Mouse (Mus musculus): ENCODE data around the gene Gm17332.
"Not testable (repeated sequence)": the region's sequence is repeated elsewhere in the genome, so short reads cannot be mapped to it uniquely, and the experiment has no call there.

The Gm17332 gene

DNA sequence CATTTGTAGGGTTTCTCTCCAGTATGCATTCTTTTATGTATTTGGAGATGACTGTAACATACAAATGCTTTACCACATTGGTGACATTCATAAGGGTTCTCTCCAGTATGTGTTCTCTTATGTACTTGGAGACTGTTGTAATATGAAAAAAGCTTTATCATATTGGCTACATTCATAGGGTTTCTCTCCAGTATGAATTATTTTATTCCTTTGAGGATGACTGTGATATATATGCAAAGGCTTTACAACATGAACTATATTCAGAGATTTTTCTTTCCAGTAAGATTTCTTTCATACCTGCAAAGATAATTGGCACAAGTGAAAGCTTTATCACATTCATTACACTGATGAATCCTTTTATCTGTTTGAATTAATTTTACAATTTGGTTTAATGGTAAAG lies at the start of gene Gm17332:
Gm17332 (minus strand) TSS at position 101 of the 400 bp plus-strand sequence.
- no peak for DNase-seq

GRCm38 (mm10) chr11:31229966-31230365 lies 47.7 kb upstream of the Gm17332 start:
- no peak for DNase-seq

GRCm38 (mm10) chr11:31225359-31225758 lies 43.1 kb upstream of the Gm17332 start:
- no peak for DNase-seq

GRCm38 (mm10) chr11:31218009-31218408 lies 35.7 kb upstream of the Gm17332 start:
- no peak for DNase-seq

- DNase-seq, result no peak
These were observed 13.5 kb upstream of the Gm17332 start for GRCm38 (mm10) chr11:31195621-31196363.

DNA sequence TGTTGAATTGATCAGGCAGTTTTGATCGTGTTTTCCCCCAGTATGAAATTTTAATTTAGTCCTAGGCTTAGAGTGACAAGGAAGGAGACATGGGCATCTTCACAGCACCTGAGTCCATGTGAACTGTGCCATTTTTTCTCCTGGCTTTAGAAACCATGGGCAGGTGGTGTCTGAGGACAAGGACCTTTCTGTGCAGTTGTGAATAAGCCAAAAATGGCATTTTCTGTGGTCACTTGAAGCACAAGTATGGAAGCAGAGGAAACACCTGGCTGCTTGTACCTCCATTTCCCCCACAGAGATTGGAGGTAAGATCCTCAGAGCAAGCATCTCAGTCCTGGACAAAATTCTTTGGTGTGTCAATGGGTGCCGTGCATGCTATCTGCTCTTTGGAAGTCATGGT lies 12.5 kb upstream of the Gm17332 start:
- no peak for DNase-seq

DNA sequence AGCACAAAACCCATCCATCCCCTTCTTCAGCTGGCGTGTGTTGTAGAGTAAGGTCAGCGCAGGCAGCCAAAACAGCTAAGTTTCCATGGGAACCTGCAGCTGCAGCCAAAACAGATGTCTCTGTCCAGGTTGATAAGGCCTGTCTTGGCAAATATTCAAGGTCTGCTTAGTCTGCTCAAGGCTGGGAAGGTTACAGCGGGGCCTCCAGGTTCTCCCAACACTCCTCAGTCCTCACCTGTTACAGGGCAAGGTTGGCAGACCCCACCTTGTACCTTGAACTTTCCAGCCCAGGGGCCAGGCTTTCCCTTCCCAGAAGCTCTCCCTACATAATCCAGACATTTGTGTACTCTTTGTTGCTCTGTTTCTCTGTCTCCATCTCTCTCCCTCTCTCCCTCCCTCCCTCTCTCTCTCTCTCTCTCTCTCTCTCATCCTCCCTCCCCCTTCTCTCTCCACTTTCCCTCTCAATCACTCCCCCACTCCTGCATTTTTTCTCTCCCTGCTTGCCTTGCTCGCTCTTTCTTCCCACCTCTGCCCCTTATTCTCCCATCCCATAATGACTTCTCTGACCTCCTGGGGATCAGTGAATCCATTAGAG lies 12.1 kb downstream of the Gm17332 start:
- DNase-seq, result no peak

DNA sequence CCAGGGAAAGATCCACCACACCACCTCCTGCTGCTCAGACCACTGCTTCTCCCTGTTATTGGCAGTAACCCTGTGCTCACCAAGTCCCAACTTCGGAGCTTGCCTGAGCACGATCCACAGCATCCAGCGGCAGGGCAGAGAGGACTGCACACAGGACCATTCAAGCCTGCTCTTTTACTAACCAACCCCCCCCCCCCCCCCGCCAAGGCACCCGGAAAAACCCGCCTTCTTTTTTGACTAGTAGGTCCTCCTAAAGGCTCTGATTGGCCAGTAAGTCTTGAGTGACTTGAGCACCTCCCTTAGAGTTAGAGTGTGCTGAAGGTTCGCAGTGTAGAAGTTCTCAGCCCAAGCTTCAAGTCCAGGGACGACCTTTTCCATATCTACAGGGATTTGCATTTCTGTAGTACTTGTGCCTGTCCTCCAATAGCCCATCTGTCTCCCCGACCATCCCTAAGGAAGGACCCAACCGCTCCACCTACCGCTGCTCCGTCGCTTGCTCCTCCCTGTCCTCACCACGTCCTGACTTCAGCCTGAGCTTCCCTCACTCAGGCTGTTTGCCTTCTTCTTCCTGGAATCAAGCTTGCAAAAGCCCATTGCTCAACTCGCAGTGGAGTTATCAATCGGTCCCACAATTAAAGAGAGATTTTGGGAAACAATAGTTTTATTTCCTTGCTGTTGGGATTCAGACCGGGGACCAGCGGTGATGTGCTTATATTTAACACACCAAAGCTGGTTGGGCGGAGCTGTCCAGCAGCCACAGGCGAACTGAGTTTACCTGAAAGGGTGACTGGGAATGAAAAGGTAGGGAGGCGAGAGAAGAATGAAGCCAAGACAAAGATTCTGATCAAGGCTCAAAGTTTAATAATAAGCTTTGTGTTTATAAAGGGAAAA lies 12.9 kb downstream of the Gm17332 start:
- DNase-seq, result no peak

DNA sequence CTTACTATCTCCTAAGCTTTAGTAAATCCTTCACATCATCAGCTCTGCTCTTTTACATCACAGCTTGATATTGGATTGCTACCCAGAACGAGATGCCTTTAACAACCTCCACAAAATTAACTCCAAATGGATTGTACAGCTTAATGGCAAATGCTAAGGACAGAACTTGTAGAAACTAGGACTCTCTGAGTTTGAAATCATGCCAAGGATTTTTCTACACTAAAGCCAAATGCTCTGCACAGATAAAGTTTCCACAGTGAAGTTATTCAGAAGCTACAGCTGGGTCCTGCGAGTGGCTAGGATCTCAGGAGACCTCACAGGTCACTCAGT lies 13.5 kb downstream of the Gm17332 start:
- DNase-seq, result no peak

GRCm38 (mm10) chr11:31157021-31157420 lies 25.2 kb downstream of the Gm17332 start:
- DNase-seq, result no peak

DNA sequence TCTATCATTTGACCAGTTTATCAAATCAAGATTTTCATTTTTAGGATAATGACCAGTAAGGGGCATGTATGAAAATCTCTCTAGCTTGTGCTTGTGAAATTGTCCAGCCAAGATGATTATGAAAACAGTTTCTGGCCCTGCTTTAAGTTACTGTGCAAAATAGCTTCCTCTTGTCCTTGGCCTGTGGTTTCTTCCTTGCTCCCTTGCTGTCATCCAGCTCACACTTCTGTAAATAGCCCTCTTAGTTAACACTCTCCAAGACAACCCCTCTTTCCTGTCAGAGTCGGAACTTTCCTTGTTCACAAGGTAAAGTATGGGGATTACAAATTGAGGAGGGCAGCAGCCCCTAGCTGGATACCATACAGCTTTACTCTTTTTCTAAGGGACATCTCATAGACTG lies 43.9 kb downstream of the Gm17332 start:
- DNase-seq, result not testable (repeated sequence)

DNA sequence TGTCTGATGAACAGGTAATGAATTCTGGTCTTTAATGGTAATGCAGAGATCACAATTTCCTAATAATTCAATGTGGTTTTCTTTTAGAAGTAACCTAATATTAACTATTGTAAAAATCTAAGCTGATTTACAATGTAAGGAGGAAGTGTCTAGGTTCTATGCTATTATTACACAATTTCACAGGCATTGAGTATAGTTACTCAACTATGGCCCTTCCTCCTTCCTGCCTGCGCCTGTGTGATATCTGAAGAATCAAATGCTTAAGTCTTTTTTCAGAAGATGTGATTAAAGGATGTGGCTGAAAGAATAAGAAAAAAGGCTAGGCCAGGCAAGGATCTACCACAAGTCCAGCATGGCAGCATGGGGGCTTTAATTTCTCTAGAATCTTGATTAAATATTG lies 47.4 kb downstream of the Gm17332 start:
- DNase-seq, result not testable (repeated sequence)

- DNase-seq, result not testable (repeated sequence)
These were observed 48.5 kb downstream of the Gm17332 start for GRCm38 (mm10) chr11:31133726-31134125.

All from right cerebral cortex, adult 18-20 months (tissue).